Mouse (Mus musculus): Measurements from ENCODE around the gene Zdhhc22. TPM values are rescaled to one million over a fixed set of nuclear protein-coding genes. Genes with fewer than 3 reads are reported as not detected.

The Zdhhc22 gene
- polyA plus RNA-seq, 1 experiment from 2014 or later: 14.9 TPM

GRCm38 (mm10) chr12:87023456-87023855 is 33.2 kb upstream of the Zdhhc22 start:
- Histone ChIP-seq H3K9me3 (ENCODE audit: control insufficient read depth, low read length) (no peaks in the 10 kb centered on the region), H3K9ac (no peak overlapping the region), H3K27ac (no peak overlapping the region), H3K27me3 (ENCODE audit: control insufficient read depth, insufficient read depth, low read length) (no peaks in the 10 kb centered on the region), H3K4me3 (replicated peaks; ENCODE audit: low read length) (no peak overlapping the region), H3K4me2 (replicated peaks) (no peak overlapping the region), H3K4me1 (replicated peaks; ENCODE audit: control insufficient read depth, insufficient read depth, low read length) (peaks cover 17% of the 10 kb centered on the region), H3K36me3 (replicated peaks; ENCODE audit: control insufficient read depth, insufficient read depth) (no peaks in the 10 kb centered on the region)
- 86% methylated on average over 3 of the region's 3 CpGs for WGBS
- no peak for DNase-seq (ENCODE audit: low spot score)
- no peak for ATAC-seq (ENCODE audit: low FRiP score)

- H3K9me3 ChIP-seq (ENCODE audit: control insufficient read depth, low read length): no peaks in the 10 kb centered on the region
- WGBS: 85% methylated on average over 2 of the region's 2 CpGs
- H3K27me3 ChIP-seq (ENCODE audit: control insufficient read depth, insufficient read depth, low read length): no peaks in the 10 kb centered on the region
- no peak for ATAC-seq (ENCODE audit: low FRiP score)
- no peak overlapping the region for H3K27ac ChIP-seq
- no peaks in the 10 kb centered on the region for H3K36me3 ChIP-seq (replicated peaks; ENCODE audit: control insufficient read depth, insufficient read depth)
- H3K4me1 ChIP-seq (replicated peaks; ENCODE audit: control insufficient read depth, insufficient read depth, low read length): peaks cover 4% of the 10 kb centered on the region; the same call in 1 of the 2 replicates
- H3K4me2 ChIP-seq (replicated peaks): no peak overlapping the region
- H3K9ac ChIP-seq: no peak overlapping the region
- DNase-seq (ENCODE audit: low spot score): no peak
- no peak overlapping the region for H3K4me3 ChIP-seq (replicated peaks; ENCODE audit: low read length)
Observed at GRCm38 (mm10) chr12:87022006-87022405, 31.8 kb upstream of the Zdhhc22 start.

- no peak for DNase-seq (ENCODE audit: low spot score)
Observed at GRCm38 (mm10) chr12:87021040-87021439, 30.8 kb upstream of the Zdhhc22 start, which contains the start of gene Tmem63c. Tmem63c (plus strand) TSS chr12:87021340.

GRCm38 (mm10) chr12:87018756-87019155 is 28.5 kb upstream of the Zdhhc22 start:
- DNase-seq (ENCODE audit: low spot score) (no peak), ATAC-seq (ENCODE audit: low FRiP score) (no peak)
- H3K4me2 ChIP-seq (replicated peaks): no peak overlapping the region
- 82% methylated on average over 2 of the region's 2 CpGs for WGBS
- no peaks in the 10 kb centered on the region for H3K4me1 ChIP-seq (replicated peaks; ENCODE audit: control insufficient read depth, insufficient read depth, low read length)
- no peaks in the 10 kb centered on the region for H3K9me3 ChIP-seq (ENCODE audit: control insufficient read depth, low read length)
- H3K4me3 ChIP-seq (replicated peaks; ENCODE audit: low read length): no peak overlapping the region
- H3K9ac ChIP-seq: no peak overlapping the region
- H3K27ac ChIP-seq: no peak overlapping the region
- no peaks in the 10 kb centered on the region for H3K36me3 ChIP-seq (replicated peaks; ENCODE audit: control insufficient read depth, insufficient read depth)
- no peaks in the 10 kb centered on the region for H3K27me3 ChIP-seq (ENCODE audit: control insufficient read depth, insufficient read depth, low read length)

More at GRCm38 (mm10) chr12:87021040-87021439, 30.8 kb upstream of the Zdhhc22 start, which contains the start of gene Tmem63c:
- ATAC-seq (ENCODE audit: low FRiP score): no peak
- Histone ChIP-seq H3K4me3 (replicated peaks; ENCODE audit: low read length) (no peak within 1 kb of the TSS), H3K9ac (no peak within 1 kb of the TSS), H3K27ac (no peak within 1 kb of the TSS), H3K36me3 (replicated peaks; ENCODE audit: control insufficient read depth, insufficient read depth) (no peaks in the 10 kb centered on the region), H3K4me2 (replicated peaks) (no peak within 1 kb of the TSS), H3K9me3 (ENCODE audit: control insufficient read depth, low read length) (no peaks in the 10 kb centered on the region), H3K4me1 (replicated peaks; ENCODE audit: control insufficient read depth, insufficient read depth, low read length) (no peaks in the 10 kb centered on the region), H3K27me3 (ENCODE audit: control insufficient read depth, insufficient read depth, low read length) (no peaks in the 10 kb centered on the region)
- 84% methylated on average over 6 of the region's 6 CpGs for WGBS

- no peak for DNase-seq (ENCODE audit: low spot score)
- Histone ChIP-seq H3K27ac (no peak overlapping the region), H3K9ac (no peak overlapping the region), H3K36me3 (replicated peaks; ENCODE audit: control insufficient read depth, insufficient read depth) (no peaks in the 10 kb centered on the region), H3K4me2 (replicated peaks) (no peak overlapping the region), H3K4me1 (replicated peaks; ENCODE audit: control insufficient read depth, insufficient read depth, low read length) (no peaks in the 10 kb centered on the region), H3K9me3 (ENCODE audit: control insufficient read depth, low read length) (no peaks in the 10 kb centered on the region), H3K4me3 (replicated peaks; ENCODE audit: low read length) (no peak overlapping the region), H3K27me3 (ENCODE audit: control insufficient read depth, insufficient read depth, low read length) (no peaks in the 10 kb centered on the region)
- WGBS: 53% methylated on average over 3 of the region's 3 CpGs
- no peak for ATAC-seq (ENCODE audit: low FRiP score)
Observed at GRCm38 (mm10) chr12:87017041-87017440, 26.8 kb upstream of the Zdhhc22 start.

- H3K9ac ChIP-seq: no peak overlapping the region
- no peaks in the 10 kb centered on the region for H3K9me3 ChIP-seq (ENCODE audit: control insufficient read depth, low read length)
- 0 out of 2 replicates have a peak, but pooled peaks cover 5% of the 10 kb centered on the region for H3K4me1 ChIP-seq (replicated peaks; ENCODE audit: control insufficient read depth, insufficient read depth, low read length)
- no peak overlapping the region for H3K4me2 ChIP-seq (replicated peaks)
- 91% methylated on average over 4 of the region's 4 CpGs for WGBS
- DNase-seq (ENCODE audit: low spot score): no peak
- no peak for ATAC-seq (ENCODE audit: low FRiP score)
- no peaks in the 10 kb centered on the region for H3K27me3 ChIP-seq (ENCODE audit: control insufficient read depth, insufficient read depth, low read length)
- no peak overlapping the region for H3K27ac ChIP-seq
- H3K36me3 ChIP-seq (replicated peaks; ENCODE audit: control insufficient read depth, insufficient read depth): no peaks in the 10 kb centered on the region
- no peak overlapping the region for H3K4me3 ChIP-seq (replicated peaks; ENCODE audit: low read length)
Observed at GRCm38 (mm10) chr12:87004596-87004995, 14.4 kb upstream of the Zdhhc22 start.

GRCm38 (mm10) chr12:87003606-87004005 is 13.4 kb upstream of the Zdhhc22 start:
- ATAC-seq (ENCODE audit: low FRiP score) (no peak), DNase-seq (ENCODE audit: low spot score) (no peak)
- H3K36me3 ChIP-seq (replicated peaks; ENCODE audit: control insufficient read depth, insufficient read depth): no peaks in the 10 kb centered on the region
- no peak overlapping the region for H3K4me2 ChIP-seq (replicated peaks)
- no peak overlapping the region for H3K4me3 ChIP-seq (replicated peaks; ENCODE audit: low read length)
- H3K9ac ChIP-seq: no peak overlapping the region
- no peaks in the 10 kb centered on the region for H3K9me3 ChIP-seq (ENCODE audit: control insufficient read depth, low read length)
- no peak overlapping the region for H3K27ac ChIP-seq
- no peaks in the 10 kb centered on the region for H3K27me3 ChIP-seq (ENCODE audit: control insufficient read depth, insufficient read depth, low read length)
- H3K4me1 ChIP-seq (replicated peaks; ENCODE audit: control insufficient read depth, insufficient read depth, low read length): 0 out of 2 replicates have a peak, but pooled peaks cover 5% of the 10 kb centered on the region
- 53% methylated on average over 3 of the region's 3 CpGs for WGBS

- H3K27ac ChIP-seq: no peak overlapping the region
- H3K4me3 ChIP-seq (replicated peaks; ENCODE audit: low read length): no peak overlapping the region
- H3K4me2 ChIP-seq (replicated peaks): no peak overlapping the region
- H3K4me1 ChIP-seq (replicated peaks; ENCODE audit: control insufficient read depth, insufficient read depth, low read length): 0 out of 2 replicates have a peak, but pooled peaks cover 5% of the 10 kb centered on the region
- DNase-seq (ENCODE audit: low spot score) (no peak), ATAC-seq (ENCODE audit: low FRiP score) (no peak)
- no peaks in the 10 kb centered on the region for H3K9me3 ChIP-seq (ENCODE audit: control insufficient read depth, low read length)
- H3K9ac ChIP-seq: no peak overlapping the region
- H3K36me3 ChIP-seq (replicated peaks; ENCODE audit: control insufficient read depth, insufficient read depth): no peaks in the 10 kb centered on the region
- no peaks in the 10 kb centered on the region for H3K27me3 ChIP-seq (ENCODE audit: control insufficient read depth, insufficient read depth, low read length)
- 76% methylated on average over 7 of the region's 7 CpGs for WGBS
Observed at GRCm38 (mm10) chr12:87002815-87003214, 12.6 kb upstream of the Zdhhc22 start.

- ATAC-seq (ENCODE audit: low FRiP score): no peak
- Histone ChIP-seq H3K9ac (no peak overlapping the region), H3K36me3 (replicated peaks; ENCODE audit: control insufficient read depth, insufficient read depth) (no peaks in the 10 kb centered on the region), H3K27ac (no peak overlapping the region), H3K4me1 (replicated peaks; ENCODE audit: control insufficient read depth, insufficient read depth, low read length) (0 out of 2 replicates have a peak, but pooled peaks cover 5% of the 10 kb centered on the region), H3K27me3 (ENCODE audit: control insufficient read depth, insufficient read depth, low read length) (no peaks in the 10 kb centered on the region), H3K9me3 (ENCODE audit: control insufficient read depth, low read length) (no peaks in the 10 kb centered on the region), H3K4me2 (replicated peaks) (no peak overlapping the region), H3K4me3 (replicated peaks; ENCODE audit: low read length) (no peak overlapping the region)
- DNase-seq (ENCODE audit: low spot score): no peak
- 57% methylated on average over 7 of the region's 7 CpGs for WGBS
Observed at GRCm38 (mm10) chr12:87002209-87002608, 12.0 kb upstream of the Zdhhc22 start.

GRCm38 (mm10) chr12:87000840-87001176 is 10.6 kb upstream of the Zdhhc22 start:
- Histone ChIP-seq H3K9ac (no peak overlapping the region), H3K9me3 (ENCODE audit: control insufficient read depth, low read length) (no peaks in the 10 kb centered on the region), H3K4me1 (replicated peaks; ENCODE audit: control insufficient read depth, insufficient read depth, low read length) (0 out of 2 replicates have a peak, but pooled peaks cover 5% of the 10 kb centered on the region), H3K4me3 (replicated peaks; ENCODE audit: low read length) (no peak overlapping the region), H3K4me2 (replicated peaks) (no peak overlapping the region), H3K27me3 (ENCODE audit: control insufficient read depth, insufficient read depth, low read length) (no peaks in the 10 kb centered on the region), H3K36me3 (replicated peaks; ENCODE audit: control insufficient read depth, insufficient read depth) (no peaks in the 10 kb centered on the region), H3K27ac (no peak overlapping the region)
- peak; percentile 48; the same call in 1 of the 2 replicates for ATAC-seq (ENCODE audit: low FRiP score)
- no peak for DNase-seq (ENCODE audit: low spot score)
- 33% methylated on average over 6 of the region's 6 CpGs for WGBS
